Mouse (Mus musculus) forebrain, embryonic 16.5 days (tissue): ENCODE data around the gene Cep57l1. TPM values are rescaled to one million over a fixed set of nuclear protein-coding genes. Genes with fewer than 3 reads are reported as not detected.
"Not testable (repeated sequence)": the region's sequence is repeated elsewhere in the genome, so short reads cannot be mapped to it uniquely, and the experiment has no call there.

ENCODE experiments used
- ATAC-seq: fragments of 200-750 bp; cut with Nextera tagmentation; 2 replicates; pipeline ENCODE4 v1.8.0; 2017; ENCODE audit warnings: mild to moderate bottlenecking, moderate library complexity
- H3K27ac ChIP-seq: fragments of 300-500 bp; sonication (generic); 2 replicates; pipeline ENCODE4 v1.5.1; 2014; ENCODE audit warnings: low read length, control low read depth
- H3K27me3 ChIP-seq: fragments of 300-500 bp; sonication (generic); replicated peaks from 2 replicates; pipeline ENCODE4 v1.6.1; 2014; ENCODE audit warnings: low read length; ENCODE audit not compliant: control insufficient read depth, insufficient read depth
- H3K36me3 ChIP-seq: fragments of 300-500 bp; sonication (generic); 2 replicates; pipeline ENCODE4 v1.6.1; 2014; ENCODE audit not compliant: control insufficient read depth, insufficient read depth
- H3K4me1 ChIP-seq: fragments of 300-500 bp; sonication (generic); replicated peaks from 2 replicates; pipeline ENCODE4 v1.6.1; 2014; ENCODE audit warnings: low read length; ENCODE audit not compliant: control insufficient read depth, insufficient read depth
- H3K4me2 ChIP-seq: fragments of 300-500 bp; sonication (generic); 2 replicates; pipeline ENCODE4 v1.6.1; 2014; ENCODE audit warnings: mild to moderate bottlenecking, low read length, control low read depth
- H3K4me3 ChIP-seq: fragments of 300-500 bp; sonication (generic); replicated peaks from 2 replicates; pipeline ENCODE4 v1.5.1; 2014; ENCODE audit warnings: mild to moderate bottlenecking, low read length, control low read depth
- H3K9ac ChIP-seq: fragments of 300-500 bp; sonication (generic); replicated peaks from 2 replicates; pipeline ENCODE4 v1.6.1; 2014; ENCODE audit warnings: low read depth, low read length, control low read depth
- H3K9me3 ChIP-seq: fragments of 300-500 bp; sonication (generic); 2 replicates; pipeline ENCODE4 v1.6.1; 2016; ENCODE audit warnings: low read length; ENCODE audit not compliant: control insufficient read depth
- WGBS: fragments of 180-500 bp; shearing (Covaris S2); extraction: QIAGEN DNeasy Blood & Tissue Kit; methylation state at CpG from one replicate; pipeline ENCODE4 v1.1.7; 2014; 5-methylcytosine and 5-hydroxymethylcytosine counted together
- polyA plus RNA-seq: library from polyadenylated mRNA; unstranded; fragments of >200 nt; fragmentation: Nextera tagmentation; extraction: Ambion mirVana; gene quantifications from 2 replicates; pipeline ENCODE4 v1.2.1, GENCODE M21; 2015

The Cep57l1 gene
- polyA plus RNA-seq, 1 experiment from 2014 or later = 19.5 TPM

DNA sequence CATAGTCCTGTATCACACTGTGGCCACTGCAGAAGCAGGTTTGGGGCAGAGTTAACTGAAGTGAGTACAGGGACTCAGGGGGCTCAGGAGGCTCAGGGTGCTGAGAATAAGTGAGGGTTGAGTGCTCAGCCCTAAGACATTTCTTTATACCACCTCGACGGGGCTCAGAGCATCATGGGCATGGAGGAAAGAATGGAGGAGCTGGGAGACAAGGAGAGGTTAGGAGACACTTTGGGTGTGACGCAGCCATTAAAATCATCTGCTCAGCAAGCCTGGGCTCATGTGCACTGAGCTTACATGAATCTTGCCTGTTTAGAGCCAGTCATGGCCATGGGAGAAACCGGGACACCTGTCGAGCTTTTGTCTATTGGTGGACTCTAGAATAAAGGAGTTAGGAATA is 10.7 kb upstream of the Cep57l1 start:
- no peak overlapping the region for H3K4me3 ChIP-seq
- peaks cover 2% of the 10 kb centered on the region; the same call in 1 of the 2 replicates for H3K4me1 ChIP-seq
- H3K36me3 ChIP-seq = no peaks in the 10 kb centered on the region
- H3K27me3 ChIP-seq = no peaks in the 10 kb centered on the region
- no peak for ATAC-seq
- H3K9ac ChIP-seq = no peak overlapping the region
- 94% methylated on average over 5 of the region's 5 CpGs for WGBS
- H3K9me3 ChIP-seq = no peaks in the 10 kb centered on the region
- no peak overlapping the region for H3K27ac ChIP-seq
- H3K4me2 ChIP-seq = no peak overlapping the region

GRCm38 (mm10) chr10:41819307-41819706 is 9.6 kb upstream of the Cep57l1 start:
- ATAC-seq = peak; percentile 61; the same call in 1 of the 2 replicates
- H3K27ac ChIP-seq = no peak overlapping the region
- no peak overlapping the region for H3K4me2 ChIP-seq

DNA sequence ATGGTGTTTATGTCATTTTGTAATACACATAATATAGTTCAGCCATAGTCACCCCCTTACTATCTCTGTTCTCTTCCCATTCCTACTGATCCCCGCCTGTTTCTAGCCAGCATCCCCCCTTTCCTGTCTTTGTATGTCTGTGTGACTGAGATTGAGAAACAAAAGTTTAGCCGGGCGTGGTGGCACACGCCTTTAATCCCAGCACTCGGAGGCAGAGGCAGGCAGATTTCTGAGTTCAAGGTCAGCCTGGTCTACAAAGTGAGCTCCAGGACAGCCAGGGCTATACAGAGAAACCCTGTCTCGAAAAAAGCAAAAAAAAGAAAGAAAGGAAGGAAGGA is 9.0 kb upstream of the Cep57l1 start:
- 95% methylated on average over 6 of the region's 6 CpGs for WGBS
- H3K36me3 ChIP-seq, H3K27ac ChIP-seq, ATAC-seq, H3K4me1 ChIP-seq, H3K9me3 ChIP-seq, H3K9ac ChIP-seq, H3K4me3 ChIP-seq, H3K27me3 ChIP-seq, H3K4me2 ChIP-seq: not testable (repeated sequence)

More at GRCm38 (mm10) chr10:41819307-41819706, 9.6 kb upstream of the Cep57l1 start:
- Histone ChIP-seq H3K36me3 (no peaks in the 10 kb centered on the region), H3K9me3 (no peaks in the 10 kb centered on the region), H3K27me3 (no peaks in the 10 kb centered on the region), H3K4me1 (peaks cover 2% of the 10 kb centered on the region; the same call in 1 of the 2 replicates), H3K4me3 (no peak overlapping the region), H3K9ac (no peak overlapping the region)
- 64% methylated on average over 3 of the region's 3 CpGs for WGBS

DNA sequence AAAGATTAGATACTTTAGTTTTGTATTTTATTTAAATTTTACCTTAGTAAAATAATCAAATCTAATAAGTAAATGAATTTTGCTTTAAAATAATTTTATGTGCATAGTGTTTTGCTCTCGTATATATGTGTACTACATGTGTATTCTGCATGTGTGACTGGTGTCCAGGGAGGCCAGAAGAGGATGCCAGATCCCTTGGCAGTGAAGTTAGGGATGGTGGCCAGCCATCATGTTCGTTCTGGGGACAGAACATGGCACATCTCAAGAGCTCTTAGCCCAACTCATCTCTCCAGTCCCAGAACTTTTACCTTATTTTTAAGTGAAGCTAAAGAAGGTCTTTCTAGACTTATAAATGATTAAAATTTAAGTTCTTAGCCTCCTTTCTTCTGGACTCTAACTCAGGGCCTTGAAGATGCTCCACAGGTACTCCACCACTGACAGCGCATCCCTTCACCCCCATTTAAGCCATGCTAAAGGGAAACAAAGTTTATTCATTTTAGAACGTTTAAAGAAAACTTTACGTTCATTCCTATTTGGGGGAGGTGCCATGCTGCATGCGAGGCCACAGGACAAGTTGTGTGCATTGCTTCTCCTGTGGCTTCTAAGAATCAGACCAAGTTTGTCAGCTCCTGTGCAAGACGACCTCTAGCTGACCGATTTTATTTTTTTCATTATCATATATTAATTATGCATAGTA is 8.5 kb upstream of the Cep57l1 start:
- WGBS = 88% methylated on average over 8 of the region's 8 CpGs
- H3K9ac ChIP-seq = no peak overlapping the region
- peaks cover 9% of the 10 kb centered on the region for H3K4me1 ChIP-seq
- H3K36me3 ChIP-seq = no peaks in the 10 kb centered on the region
- no peaks in the 10 kb centered on the region for H3K27me3 ChIP-seq
- H3K27ac ChIP-seq = no peak overlapping the region
- H3K4me3 ChIP-seq = no peak overlapping the region
- no peaks in the 10 kb centered on the region for H3K9me3 ChIP-seq
- no peak for ATAC-seq
- H3K4me2 ChIP-seq = no peak overlapping the region

DNA sequence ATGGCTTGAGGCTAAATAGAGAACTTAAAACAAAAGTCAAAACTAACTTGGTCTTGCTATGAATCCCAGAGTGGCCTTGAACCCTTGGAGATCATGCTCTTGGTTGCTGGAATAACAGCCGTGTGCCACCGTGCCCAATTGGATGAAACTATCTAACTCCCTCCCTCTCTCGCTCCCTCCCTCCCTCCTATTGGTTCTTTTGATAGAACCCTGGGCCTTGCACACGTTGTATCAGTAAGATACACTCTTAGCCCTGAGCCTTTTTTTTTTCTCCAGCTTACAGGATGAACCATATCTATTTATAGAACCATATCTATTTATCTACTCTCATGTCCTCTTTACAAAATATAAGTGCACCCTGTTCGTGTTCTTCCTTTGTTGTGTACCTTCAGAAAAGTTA is 6.8 kb upstream of the Cep57l1 start:
- WGBS = 83% methylated on average over 5 of the region's 5 CpGs
- Histone ChIP-seq H3K27ac (no peak overlapping the region), H3K9ac (no peak overlapping the region), H3K36me3 (no peaks in the 10 kb centered on the region), H3K27me3 (no peaks in the 10 kb centered on the region), H3K9me3 (no peaks in the 10 kb centered on the region), H3K4me3 (no peak overlapping the region), H3K4me2 (no peak overlapping the region), H3K4me1 (peaks cover 23% of the 10 kb centered on the region)
- no peak for ATAC-seq

GRCm38 (mm10) chr10:41814305-41814853 is 4.7 kb upstream of the Cep57l1 start:
- no peak for ATAC-seq
- no peak overlapping the region for H3K9ac ChIP-seq

DNA sequence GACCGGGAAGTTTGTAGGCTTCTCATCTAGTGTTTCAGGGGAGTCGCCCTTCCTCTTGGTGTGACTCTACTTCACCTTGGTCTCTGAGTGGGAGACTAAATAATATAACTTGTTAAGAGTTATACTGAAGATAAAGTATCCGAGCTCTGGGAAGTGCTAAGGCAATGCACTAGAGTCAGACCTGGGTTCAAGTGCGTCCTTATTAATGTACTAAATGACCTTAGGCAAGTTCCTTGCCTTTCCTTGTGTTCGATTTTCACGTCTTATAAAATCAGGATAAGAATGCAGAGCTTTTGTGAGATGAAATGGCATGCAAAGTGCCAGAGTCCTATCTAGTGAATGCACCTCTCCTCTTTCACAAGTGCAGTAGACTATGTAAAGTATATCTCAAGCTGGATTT is 2.9 kb upstream of the Cep57l1 start:
- Histone ChIP-seq H3K9me3 (peaks cover 4% of the 10 kb centered on the region), H3K36me3 (no peaks in the 10 kb centered on the region), H3K4me3 (peak overlapping the region; percentile 26), H3K27me3 (no peaks in the 10 kb centered on the region), H3K4me2 (peak overlapping the region; percentile 61), H3K4me1 (peaks cover 27% of the 10 kb centered on the region), H3K27ac (no peak overlapping the region), H3K9ac (0 out of 2 replicates have a peak overlapping the region, but pooled peaks have one; percentile 7)
- ATAC-seq = no peak
- 66% methylated on average over 6 of the region's 6 CpGs for WGBS

More at GRCm38 (mm10) chr10:41814305-41814853, 4.7 kb upstream of the Cep57l1 start:
- Histone ChIP-seq H3K4me1 (peaks cover 24% of the 10 kb centered on the region), H3K27me3 (no peaks in the 10 kb centered on the region), H3K27ac (no peak overlapping the region), H3K4me3 (no peak overlapping the region), H3K4me2 (no peak overlapping the region), H3K9me3 (no peaks in the 10 kb centered on the region), H3K36me3 (no peaks in the 10 kb centered on the region)
- WGBS = 91% methylated on average over 6 of the region's 6 CpGs

DNA sequence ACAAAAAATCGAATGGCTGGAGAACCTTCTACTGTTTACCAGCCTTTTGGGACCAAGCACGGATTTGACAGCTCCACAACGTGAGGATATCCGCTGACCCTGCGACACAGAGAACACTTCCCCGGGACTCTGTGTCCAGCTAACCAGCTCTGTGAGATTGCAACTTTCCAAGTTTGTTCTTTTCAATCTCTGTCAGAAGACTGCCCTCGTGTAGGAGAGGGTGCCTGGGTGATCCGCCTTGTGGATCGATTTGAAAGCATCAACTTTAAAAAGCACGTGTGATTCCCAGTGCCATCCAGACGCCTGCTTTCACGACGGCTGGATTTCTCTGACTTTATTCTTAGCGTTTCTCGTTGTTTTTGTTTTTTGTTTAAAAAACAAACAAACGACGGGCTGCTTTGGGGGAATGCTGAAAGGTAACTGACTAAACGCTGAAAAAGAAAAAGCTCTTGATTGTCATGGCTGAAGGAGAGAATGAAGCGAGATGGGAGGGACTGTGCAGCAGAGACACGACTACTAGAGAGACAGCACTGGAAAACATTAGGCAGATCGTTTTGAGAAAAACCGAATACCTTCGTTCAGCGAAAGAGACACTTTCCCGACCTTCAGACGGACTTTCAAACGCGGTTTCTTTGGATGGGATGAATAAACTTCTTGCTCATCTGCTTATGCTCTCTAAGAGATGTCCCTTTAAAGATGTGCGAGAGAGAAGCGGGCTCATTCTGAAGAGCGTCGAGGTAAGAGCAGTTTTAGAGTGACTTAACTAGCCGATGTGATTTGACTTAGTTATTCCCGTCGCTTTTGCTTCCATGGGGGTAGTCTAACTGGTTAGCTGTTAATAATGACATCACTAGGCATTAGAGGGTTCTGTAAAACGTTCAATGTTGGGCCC is 1.1 kb upstream of the Cep57l1 start:
- under 1% methylated on average over 36 of the region's 36 CpGs for WGBS
- peak overlapping the region; percentile 89 for H3K27ac ChIP-seq
- peak overlapping the region; percentile 87 for H3K4me2 ChIP-seq
- H3K9ac ChIP-seq = peak overlapping the region; percentile 67
- H3K4me1 ChIP-seq = peaks cover 25% of the 10 kb centered on the region
- peak overlapping the region; percentile 61 for H3K4me3 ChIP-seq
- no peaks in the 10 kb centered on the region for H3K27me3 ChIP-seq
- peaks cover 4% of the 10 kb centered on the region for H3K9me3 ChIP-seq
- no peaks in the 10 kb centered on the region for H3K36me3 ChIP-seq
- peak; percentile 4; the same call in 1 of the 2 replicates for ATAC-seq

DNA sequence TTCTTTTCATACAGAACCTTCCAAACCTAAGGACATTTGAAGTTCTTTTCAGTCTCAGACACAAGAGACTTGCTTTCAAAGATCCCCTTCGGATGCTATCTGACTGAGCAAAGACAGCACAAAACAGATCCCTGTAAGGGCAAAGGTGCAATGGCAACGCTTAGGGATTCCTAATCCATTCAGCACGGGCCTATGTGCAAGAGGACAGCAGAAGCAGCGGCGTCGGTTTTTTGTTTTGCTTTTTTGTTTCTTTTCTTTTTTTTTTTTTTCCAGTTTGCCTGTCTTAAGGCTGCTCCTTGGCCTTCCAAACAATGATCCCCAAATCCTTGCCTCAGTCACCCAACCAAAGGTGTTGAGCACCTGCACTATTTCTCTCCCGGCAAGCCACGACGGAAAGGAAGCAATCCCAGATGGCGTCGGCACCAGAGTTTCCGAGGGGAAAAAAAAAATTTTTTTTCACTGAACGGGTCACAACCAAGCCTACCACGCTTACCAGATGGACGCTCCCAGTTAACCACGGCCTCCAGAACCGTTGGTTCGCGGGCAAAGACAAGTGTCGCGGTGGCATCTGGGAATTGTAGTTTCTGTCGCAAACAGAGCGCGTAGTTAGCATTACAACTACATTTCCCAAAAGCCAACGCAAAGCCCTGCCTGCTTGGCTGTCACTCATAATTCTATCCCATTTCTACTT is 446 bp downstream of the Cep57l1 start:
- H3K27ac ChIP-seq = peak overlapping the region; percentile 89
- H3K36me3 ChIP-seq = no peaks in the 10 kb centered on the region
- 2% methylated on average over 25 of the region's 25 CpGs for WGBS
- H3K4me1 ChIP-seq = peaks cover 25% of the 10 kb centered on the region
- H3K9ac ChIP-seq = peak overlapping the region; percentile 67
- ATAC-seq = peak; percentile 86
- H3K27me3 ChIP-seq = no peaks in the 10 kb centered on the region
- H3K4me3 ChIP-seq = peak overlapping the region; percentile 61
- H3K4me2 ChIP-seq = peak overlapping the region; percentile 64
- H3K9me3 ChIP-seq = peaks cover 4% of the 10 kb centered on the region
